Mouse (Mus musculus): Measurements from ENCODE around the gene Hoxd13.

Hoxd13 gene

DNA sequence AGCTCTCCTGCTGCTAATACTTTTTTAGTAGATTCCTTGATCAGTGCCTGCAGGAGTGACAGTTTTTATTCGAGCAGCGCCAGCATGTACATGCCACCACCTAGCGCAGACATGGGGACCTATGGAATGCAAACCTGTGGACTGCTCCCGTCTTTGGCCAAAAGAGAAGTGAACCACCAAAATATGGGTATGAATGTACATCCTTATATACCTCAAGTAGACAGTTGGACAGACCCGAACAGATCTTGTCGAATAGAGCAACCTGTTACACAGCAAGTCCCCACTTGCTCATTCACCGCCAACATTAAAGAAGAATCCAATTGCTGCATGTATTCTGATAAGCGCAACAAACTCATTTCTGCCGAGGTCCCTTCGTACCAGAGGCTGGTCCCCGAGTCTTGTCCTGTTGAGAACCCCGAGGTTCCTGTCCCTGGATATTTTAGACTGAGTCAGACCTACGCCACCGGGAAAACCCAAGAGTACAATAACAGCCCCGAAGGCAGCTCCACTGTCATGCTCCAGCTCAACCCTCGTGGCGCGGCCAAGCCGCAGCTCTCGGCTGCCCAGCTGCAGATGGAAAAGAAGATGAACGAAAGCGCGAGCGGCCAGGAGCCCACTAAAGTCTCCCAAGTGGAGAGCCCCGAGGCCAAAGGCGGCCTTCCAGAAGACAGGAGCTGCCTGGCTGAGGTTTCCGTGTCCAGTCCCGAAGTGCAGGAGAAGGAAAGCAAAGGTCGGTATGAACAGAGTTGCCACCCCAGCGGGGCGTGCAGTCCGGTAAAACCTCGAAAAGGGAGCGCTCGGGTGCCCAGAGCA, 24.1 kb downstream of the Hoxd13 start:
- in situ Hi-C loops (cut with MboI, MseI) = loop anchor here (5.0 kb wide), 1 partner anchor 55 kb away; no protein-coding TSS in a partner anchor

DNA sequence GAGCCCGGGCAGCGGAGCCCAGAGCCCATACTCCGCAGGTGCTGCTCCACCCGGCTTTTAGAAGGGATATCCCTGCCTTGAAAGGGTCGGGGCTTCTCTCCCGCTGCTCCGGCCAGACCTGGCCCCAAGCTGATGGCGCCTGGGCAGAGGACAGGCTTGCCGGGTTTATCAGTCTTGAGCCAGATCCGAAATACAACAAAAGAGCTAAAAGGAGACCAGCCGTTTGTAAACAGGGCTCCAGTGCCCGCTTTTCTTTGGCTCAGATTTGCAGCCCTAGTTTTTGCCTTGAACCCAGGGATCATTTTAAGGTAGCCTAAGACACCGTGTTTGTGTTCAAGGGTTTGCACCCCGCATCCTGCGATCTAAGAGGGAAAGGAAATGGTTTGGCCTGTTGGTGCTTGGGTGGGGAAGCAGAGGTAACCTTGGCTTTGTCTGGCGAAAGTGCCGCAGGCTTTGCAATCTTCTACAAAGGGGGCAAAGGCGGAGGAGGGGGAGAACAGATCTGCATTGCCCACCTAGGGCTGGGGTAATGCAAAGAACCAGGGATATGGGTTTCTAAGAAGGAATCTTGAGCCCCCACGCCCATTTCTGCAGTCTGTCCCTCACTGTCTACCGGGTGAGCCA, 24.8 kb downstream of the Hoxd13 start:
- in situ Hi-C loops (cut with MboI, MseI) = loop anchor here (5.0 kb wide), 1 partner anchor 54 kb away; no protein-coding TSS in a partner anchor

DNA sequence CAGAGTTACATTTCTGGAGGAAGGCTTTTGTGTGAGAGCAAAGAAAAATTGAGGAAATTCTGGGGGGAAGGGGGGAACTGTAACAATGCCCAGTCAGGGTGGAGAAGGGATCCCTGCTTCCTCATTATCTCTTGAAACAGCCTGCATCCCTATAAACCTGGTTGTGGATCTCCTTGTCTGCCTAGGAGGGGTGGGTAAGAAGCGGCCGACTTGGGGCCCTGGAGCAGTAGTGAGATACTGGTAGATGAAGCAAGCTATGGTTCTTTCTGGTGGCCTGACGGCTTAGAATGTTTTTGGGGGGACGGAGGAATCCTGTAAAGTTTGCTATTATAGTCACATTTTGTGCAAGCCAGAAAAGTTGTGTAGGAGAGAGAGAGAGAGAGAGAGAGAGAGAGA, 25.3 kb downstream of the Hoxd13 start:
- in situ Hi-C loops (cut with MboI, MseI) = loop anchor here (5.0 kb wide), 1 partner anchor 54 kb away; no protein-coding TSS in a partner anchor

DNA sequence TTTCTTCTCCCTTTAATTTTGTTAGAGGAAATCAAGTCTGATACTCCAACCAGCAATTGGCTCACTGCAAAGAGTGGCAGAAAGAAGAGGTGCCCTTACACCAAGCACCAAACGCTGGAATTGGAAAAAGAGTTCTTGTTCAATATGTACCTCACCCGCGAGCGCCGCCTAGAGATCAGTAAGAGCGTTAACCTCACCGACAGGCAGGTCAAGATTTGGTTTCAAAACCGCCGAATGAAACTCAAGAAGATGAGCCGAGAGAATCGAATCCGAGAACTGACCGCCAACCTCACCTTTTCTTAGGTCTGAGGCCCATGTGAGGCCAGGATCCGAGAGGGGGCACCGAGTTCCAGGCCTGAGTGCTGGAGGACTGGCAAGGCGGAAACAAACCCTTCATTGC, 26.0 kb downstream of the Hoxd13 start:
- in situ Hi-C loops (cut with MboI, MseI) = loop anchor here (5.0 kb wide), 1 partner anchor 53 kb away; no protein-coding TSS in a partner anchor

DNA sequence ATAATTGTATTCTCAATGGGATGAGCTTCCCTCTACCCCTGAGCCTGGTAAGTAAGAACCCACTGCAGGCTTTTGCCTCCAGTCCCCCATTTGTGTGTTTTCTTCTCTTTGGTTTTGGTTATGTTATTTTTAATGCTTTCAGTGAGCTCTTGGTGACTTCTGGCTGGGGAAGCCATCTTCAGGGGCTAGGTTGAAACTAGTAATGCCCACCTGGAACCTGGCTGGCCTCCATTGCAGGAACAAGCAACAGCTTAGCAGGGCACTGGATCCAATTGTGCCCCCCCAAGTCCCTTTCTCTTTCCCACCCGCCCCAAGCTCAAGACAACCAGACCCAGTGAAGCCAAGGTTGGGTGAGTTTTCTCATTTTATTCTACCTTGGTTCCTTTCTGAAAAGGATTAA, 27.3 kb downstream of the Hoxd13 start:
- in situ Hi-C loops (cut with MboI, MseI) = loop anchor here (5.0 kb wide), 1 partner anchor 447 kb away; no protein-coding TSS in a partner anchor

DNA sequence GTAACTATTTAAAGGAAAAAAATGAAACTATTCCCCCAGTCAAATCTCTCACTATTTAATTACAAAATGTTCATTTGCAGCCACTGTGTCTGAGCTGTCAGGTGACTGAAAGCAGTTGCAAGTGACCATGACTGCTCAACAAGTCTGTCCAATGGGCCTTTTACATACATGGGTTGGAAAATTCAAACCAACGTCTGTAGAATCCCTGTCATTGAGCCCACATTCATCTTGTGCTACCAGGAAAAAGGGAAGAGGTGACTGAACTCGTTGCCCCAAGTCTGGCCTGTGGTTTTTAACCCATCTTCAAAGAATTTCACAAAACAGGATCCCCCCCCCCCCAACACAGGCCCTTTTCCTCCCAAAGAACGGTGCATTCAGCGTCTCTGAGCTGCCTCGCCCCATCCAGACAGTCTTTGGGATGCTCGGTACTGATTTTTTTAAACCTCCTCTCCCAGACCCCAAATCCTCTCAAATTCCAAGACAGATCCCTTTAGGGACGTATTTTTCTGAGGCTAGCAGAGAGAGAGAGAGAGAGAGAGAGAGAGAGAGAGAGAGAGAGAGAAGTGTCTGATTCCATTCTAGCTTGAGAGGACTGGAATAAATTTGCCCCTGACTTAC, 27.8 kb downstream of the Hoxd13 start:
- in situ Hi-C loops (cut with MboI, MseI) = loop anchor here (5.0 kb wide), 1 partner anchor 446 kb away; no protein-coding TSS in a partner anchor

DNA sequence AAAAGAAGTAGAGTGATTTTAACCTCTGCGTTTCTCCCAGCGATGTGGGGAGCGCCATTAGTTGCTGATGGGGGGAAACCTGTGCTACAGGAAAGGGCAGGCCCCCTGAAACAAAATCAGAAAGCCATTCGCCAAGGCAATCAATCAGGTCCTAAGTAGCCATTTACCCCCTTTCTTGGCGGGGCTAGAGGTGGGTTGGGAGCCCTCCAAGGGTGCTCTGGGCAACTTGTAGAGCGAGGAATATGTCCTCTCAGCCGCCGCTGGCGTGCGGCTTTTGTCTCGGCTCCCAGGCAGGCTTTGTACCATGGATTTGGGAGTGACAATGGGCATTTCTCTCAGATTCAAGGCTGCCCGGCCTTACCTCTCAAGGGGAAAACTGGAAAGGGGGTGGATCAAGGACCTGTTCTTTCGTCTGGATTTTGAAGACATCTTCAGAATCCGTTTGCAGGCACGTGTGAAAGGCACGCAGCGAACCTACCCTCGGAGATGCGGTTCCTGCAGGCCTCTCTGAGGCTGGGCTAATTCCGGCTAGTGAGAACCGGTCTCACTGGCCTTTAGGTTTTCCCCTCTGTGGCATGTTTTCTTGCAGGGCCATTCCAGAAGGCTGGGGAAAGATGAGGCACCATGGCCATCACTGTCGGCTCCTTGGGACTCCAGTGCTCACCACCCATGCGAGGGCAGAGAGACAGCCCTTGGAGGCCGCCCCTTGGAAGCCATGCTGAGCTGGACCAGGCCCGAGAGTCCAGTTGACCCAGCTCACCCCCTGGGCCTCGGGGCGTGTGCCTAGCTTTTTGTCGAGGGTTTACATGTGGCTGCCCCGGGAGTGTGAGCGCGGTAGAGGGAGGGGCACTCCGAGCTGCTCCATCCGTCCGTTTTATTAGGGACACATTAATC, 28.6 kb downstream of the Hoxd13 start:
- in situ Hi-C loops (cut with MboI, MseI) = loop anchor here (5.0 kb wide), 1 partner anchor 446 kb away; no protein-coding TSS in a partner anchor

DNA sequence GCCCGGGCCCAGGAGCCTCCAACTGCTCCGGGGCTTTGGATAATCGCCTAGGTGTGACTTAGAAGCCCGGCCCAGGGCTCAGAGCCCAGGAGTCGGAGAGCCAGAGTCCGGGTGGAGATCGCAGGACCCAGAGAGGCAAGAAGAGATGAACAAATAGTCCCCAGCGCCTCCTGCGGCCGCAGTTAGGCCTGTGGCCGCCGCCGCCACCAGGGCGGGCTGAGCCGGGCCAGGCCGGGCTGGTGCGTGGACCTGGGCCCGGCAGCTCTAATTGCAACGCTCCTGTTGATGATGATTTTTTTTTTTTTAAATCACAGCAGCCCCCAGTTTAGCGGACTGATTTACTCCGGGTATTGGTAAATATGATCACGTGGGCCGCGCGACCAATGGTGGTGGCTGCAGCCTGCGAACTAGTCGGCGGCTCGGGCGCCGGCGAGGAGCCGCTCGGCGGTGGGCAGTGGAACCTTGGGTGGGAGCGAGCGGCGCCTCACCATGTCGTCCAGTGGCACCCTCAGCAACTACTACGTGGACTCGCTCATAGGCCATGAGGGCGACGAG, 29.5 kb downstream of the Hoxd13 start, which contains the start of gene Hoxd9:
TSS of gene Hoxd9 (plus strand) at position 161 of the 555 bp plus-strand sequence.
- in situ Hi-C loops (cut with MboI, MseI) = loop anchor here (5.0 kb wide), 1 partner anchor 445 kb away; no protein-coding TSS in a partner anchor

DNA sequence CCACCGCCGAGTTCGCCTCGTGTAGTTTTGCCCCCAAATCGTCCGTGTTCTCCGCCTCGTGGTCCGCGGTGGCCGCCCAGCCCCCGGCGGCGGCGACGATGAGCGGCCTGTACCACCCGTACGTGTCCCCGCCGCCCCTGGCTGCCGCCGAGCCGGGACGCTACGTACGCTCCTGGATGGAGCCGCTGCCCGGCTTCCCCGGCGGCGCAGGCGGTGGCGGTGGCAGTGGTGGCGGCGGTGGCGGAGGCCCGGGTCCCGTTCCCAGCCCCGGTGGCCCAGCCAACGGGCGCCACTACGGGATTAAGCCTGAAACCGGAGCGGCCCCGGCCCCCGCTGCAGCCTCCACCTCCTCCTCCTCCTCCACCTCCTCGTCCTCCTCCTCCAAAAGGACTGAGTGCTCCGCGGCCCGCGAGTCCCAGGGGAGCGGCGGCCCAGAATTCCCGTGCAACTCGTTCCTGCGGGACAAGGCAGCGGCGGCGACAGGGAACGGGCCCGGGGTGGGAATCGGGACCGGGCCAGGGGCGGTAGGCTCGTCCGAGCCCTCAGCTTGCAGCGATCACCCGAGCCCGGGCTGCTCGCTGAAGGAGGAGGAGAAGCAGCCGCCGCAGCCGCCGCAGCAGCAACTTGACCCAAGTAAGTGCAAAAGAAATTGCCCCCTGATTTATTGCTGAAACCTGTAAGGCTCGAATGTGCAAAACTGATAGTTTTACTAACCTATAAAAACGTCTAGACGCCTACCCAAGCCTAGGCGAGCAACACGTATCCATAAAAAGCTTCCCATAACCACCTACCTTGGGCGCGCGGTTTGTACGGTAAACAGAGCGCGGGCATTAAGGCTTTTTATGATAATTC, 30.3 kb downstream of the Hoxd13 start:
- in situ Hi-C loops (cut with MboI, MseI) = loop anchor here (5.0 kb wide), 1 partner anchor 444 kb away; no protein-coding TSS in a partner anchor

DNA sequence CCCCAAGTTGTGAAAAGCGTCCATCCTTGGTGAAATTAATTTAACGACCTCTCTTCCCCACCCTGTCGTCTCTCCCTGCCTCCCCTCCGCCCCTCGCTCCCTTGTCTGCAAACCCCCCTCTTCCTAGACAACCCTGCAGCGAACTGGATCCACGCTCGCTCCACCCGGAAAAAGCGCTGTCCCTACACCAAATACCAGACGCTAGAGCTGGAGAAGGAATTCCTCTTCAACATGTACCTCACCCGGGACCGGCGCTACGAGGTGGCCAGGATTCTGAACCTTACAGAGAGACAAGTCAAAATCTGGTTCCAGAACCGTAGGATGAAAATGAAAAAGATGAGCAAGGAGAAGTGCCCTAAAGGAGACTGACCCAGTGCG, 30.9 kb downstream of the Hoxd13 start:
- in situ Hi-C loops (cut with MboI, MseI) = loop anchor here (5.0 kb wide), 1 partner anchor 443 kb away; no protein-coding TSS in a partner anchor

DNA sequence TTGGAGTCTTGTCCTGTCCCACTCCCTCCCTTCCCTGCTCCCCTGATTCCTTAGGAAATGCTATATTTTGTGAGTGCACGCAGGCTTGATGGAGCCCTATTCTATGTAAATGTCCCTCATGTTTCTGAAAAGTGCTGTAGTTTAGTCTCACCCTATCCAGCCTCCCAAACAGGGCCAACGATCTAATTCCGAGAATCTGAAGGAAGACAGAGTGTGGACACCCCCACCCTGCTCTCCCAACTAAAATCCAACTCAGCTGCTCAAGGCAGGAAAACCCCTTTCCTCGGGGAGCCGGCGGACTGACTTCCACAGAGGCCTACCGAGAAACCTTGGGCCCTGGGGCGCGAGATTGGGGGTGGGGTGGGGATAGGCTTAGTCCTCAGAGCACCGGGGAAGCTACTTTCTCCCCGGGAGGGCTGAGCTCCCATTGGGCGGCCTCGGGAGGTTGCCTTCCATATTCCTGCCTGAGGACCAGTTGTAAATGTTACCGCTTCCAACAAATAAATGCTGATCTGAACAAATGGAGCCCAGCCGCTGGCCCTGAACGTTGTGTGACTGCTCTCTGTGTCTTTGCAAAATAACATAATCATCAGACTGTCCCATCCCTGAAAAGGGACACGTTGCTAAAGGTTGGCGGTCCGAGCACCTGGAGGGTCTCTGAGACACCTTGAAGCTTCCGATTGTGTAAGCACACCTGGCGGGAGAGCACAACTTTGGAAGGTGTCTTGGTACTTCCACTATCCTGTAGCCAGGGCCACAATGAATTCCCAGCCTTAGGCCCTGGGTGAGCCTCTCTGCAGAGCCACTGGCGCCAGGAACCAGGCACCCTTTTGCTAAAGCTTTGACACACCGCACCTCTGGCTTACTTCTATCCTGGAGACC, 31.8 kb downstream of the Hoxd13 start:
- in situ Hi-C loops (cut with MboI, MseI) = loop anchor here (5.0 kb wide), 1 partner anchor 442 kb away; no protein-coding TSS in a partner anchor

DNA sequence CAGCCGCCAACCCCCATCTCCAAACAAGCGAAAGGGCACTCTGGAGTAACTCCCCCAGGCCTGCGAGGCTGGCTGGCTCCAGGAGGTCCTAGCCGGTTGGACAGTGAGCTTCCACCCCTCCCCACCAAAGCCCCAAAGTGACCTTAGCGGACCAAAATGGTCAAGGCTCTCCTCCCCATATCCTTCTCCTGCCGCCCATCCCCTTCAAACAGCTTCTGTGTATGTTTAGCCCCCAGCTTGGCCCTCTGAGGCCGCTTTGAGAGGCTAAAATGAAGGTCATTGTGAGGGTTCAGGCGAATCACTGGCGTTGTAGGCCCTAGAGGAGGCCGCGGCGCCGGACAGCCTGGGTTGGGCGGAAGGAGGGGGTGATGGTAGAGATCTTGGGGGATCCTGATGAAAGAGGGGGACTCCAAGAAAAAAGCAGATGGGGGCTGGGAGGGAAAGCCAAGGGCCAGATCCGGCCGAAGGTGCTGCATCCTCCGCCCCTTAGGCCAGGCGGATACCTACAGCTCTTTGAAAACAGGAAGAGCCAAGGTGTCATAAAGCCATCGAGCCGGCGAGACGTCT, 32.5 kb downstream of the Hoxd13 start:
- in situ Hi-C loops (cut with MboI, MseI) = no loop called here

DNA sequence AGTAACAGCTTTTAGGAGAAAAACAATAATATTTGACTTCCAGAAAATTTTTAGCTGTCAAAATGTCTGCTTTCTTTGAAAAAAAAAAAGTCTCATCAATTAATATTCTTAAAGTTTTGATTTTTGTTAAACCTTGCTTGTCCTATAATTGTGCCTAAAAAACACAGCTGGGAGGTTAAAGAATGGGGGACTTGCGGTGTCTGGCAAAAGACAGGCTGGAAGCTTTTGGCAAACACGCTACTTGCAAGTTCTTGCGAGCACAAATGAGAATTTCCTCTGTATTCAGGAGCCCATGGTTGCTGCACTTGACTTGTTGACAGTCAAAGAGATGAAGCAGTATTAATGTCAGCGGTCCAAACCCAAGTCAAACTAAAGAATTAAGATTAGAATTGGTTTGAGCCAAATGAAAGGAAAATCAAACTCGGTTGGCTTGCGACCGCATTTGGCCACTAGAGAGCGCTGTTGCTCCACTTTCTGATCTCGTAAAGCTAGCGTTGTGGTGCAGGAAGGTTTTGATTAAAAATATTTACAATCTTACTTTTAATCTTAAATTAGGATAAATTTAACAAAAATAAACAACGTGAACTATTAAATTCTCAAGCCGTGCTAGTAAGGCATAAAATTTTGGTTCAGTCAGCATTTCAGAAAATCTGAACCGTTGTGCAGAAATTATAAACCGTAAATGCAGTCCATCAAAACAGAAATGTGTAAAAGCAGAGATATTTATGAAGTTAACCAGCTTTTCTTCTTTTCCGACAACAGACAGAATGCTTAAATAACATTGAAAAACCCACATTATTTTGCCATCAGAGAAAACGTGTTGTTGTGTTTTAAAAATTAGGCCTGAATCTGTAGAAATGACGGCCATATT, 34.1 kb downstream of the Hoxd13 start:
- in situ Hi-C loops (cut with MboI, MseI) = no loop called here

DNA sequence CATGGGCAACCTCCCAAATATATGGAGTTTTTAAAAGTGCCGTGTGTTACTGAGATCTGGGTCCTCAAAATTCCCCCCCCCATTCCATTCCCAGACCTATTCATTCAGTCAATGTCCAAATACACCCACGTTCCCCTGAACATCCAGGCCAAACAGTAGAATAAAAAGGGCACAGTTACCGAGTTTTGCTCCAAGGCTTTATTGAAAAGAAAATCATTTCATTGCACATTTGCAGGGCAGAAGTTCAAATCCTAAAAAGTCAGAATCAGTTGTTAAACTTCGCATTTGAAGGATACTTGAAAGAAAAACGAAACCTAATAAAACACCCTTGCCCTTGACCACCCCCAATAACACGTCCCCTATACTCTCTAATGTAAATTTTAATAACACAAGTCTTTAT, 34.7 kb downstream of the Hoxd13 start:
- in situ Hi-C loops (cut with MboI, MseI) = no loop called here

DNA sequence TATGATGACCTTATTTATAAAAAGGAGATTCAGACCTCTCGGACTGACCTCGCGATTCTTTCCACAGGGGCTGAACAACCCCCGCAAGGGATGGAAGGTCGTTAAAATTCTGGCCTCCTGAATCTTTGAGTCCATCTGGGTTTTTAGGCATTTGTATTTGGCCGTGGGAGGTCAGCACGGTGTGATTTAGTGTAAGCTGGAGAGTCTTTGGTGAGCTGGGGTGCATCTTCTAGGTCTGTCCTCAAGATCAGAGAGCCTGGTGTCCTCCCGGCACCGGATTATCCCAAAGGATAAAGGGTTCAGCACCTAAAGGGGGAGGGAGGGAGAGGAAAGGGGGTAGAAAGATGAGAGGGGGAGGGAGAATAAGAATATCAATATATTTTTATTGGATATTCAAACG, 35.2 kb downstream of the Hoxd13 start:
- in situ Hi-C loops (cut with MboI, MseI) = no loop called here

DNA sequence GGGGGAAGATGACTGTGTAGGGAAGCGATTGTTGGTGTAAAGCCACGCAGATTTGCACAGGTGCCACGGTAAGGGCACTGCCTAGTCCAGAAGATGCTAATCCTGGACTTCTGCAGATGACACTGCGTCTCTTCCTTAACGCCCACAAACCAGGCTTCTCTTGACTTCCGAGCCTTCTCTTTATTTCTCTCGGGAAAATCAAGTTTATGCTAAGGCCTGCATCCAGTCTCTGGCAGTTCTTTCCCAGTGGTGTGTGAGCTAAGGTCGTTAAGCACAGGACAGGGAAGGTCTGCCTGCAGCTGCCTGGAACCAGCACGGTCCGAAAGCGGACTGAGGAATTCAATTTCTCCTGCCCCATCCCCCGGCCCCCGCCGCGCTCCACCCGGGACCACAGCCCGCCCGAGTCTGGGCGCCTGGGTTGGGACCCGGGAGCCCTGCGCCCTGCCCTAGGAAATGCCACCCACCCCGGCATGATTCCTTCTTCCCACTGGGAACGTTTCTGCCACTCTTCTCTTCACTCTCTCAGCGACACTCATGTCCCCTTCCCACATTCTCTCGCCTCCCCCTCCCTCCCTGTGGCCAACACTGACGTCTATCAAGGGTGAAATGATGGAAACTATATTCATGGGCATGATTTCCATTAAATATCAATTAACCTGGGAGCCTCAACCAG, 35.7 kb downstream of the Hoxd13 start:
- in situ Hi-C loops (cut with MboI, MseI) = no loop called here

Measured in T-helper 2 cell (primary cell).